Mouse (Mus musculus) hindbrain, embryonic 12.5 days (tissue): Measurements from ENCODE around the gene Syvn1. TPM values are rescaled to one million over a fixed set of nuclear protein-coding genes. Genes with fewer than 3 reads are reported as not detected.

ENCODE experiments used
- ATAC-seq: fragments of 200-750 bp; cut with Nextera tagmentation; 2 replicates; pipeline ENCODE4 v1.8.0; 2017; ENCODE audit warnings: moderate TSS enrichment; ENCODE audit not compliant: low FRiP score
- H3K27ac ChIP-seq: fragments of 300-500 bp; sonication (generic); 2 replicates; pipeline ENCODE4 v1.5.1; 2016; ENCODE audit warnings: mild to moderate bottlenecking
- H3K27me3 ChIP-seq: fragments of 300-500 bp; sonication (generic); 2 replicates; pipeline ENCODE4 v1.6.1; 2016; ENCODE audit warnings: mild to moderate bottlenecking
- H3K36me3 ChIP-seq: fragments of 300-500 bp; sonication (generic); 2 replicates; pipeline ENCODE4 v1.6.1; 2016; ENCODE audit warnings: mild to moderate bottlenecking
- H3K4me1 ChIP-seq: fragments of 300-500 bp; sonication (generic); 2 replicates; pipeline ENCODE4 v1.6.1; 2016
- H3K4me2 ChIP-seq: fragments of 300-500 bp; sonication (generic); replicated peaks from 2 replicates; pipeline ENCODE4 v1.6.1; 2016; ENCODE audit warnings: mild to moderate bottlenecking
- H3K4me3 ChIP-seq: fragments of 300-500 bp; sonication (generic); 2 replicates; pipeline ENCODE4 v1.5.1; 2016; ENCODE audit warnings: mild to moderate bottlenecking
- H3K9ac ChIP-seq: fragments of 300-500 bp; sonication (generic); 2 replicates; pipeline ENCODE4 v1.6.1; 2016; ENCODE audit warnings: mild to moderate bottlenecking, moderate library complexity
- H3K9me3 ChIP-seq: fragments of 300-500 bp; sonication (generic); replicated peaks from 2 replicates; pipeline ENCODE4 v1.6.1; 2016; ENCODE audit warnings: mild to moderate bottlenecking
- WGBS: fragments of 180-500 bp; shearing (Covaris S2); methylation state at CpG from one replicate; pipeline ENCODE4 v1.1.7; 2016; 5-methylcytosine and 5-hydroxymethylcytosine counted together
- polyA plus RNA-seq: library from polyadenylated mRNA; unstranded; fragments of >200 nt; fragmentation: Nextera tagmentation; extraction: Ambion mirVana; gene quantifications from 2 replicates; pipeline ENCODE4 v1.2.1, GENCODE M21; 2016

Gene Syvn1
- polyA plus RNA-seq = 31.7 and 32.8 TPM in 2 replicates

- Histone ChIP-seq H3K4me1 (peaks cover 28% of the 10 kb centered on the region), H3K36me3 (peaks cover 33% of the 10 kb centered on the region), H3K27me3 (no peaks in the 10 kb centered on the region), H3K27ac (peak within 1 kb of the TSS; percentile 99), H3K9me3 (no peaks in the 10 kb centered on the region), H3K9ac (peak within 1 kb of the TSS; percentile 90), H3K4me3 (peak within 1 kb of the TSS; percentile 96), H3K4me2 (peak within 1 kb of the TSS; percentile 95)
- ATAC-seq = peak; percentile 91
- under 1% methylated on average over 65 of the region's 65 CpGs for WGBS
Measured at GRCm38 (mm10) chr19:6046294-6047153, at the start of gene Syvn1. Syvn1 (plus strand) TSS chr19:6046576.

GRCm38 (mm10) chr19:5998180-5998579, 48.2 kb upstream of the Syvn1 start:
- no peak for ATAC-seq
- Histone ChIP-seq H3K27ac (no peak overlapping the region), H3K27me3 (no peaks in the 10 kb centered on the region), H3K4me1 (no peaks in the 10 kb centered on the region), H3K36me3 (no peaks in the 10 kb centered on the region), H3K4me2 (no peak overlapping the region), H3K9ac (no peak overlapping the region), H3K9me3 (no peaks in the 10 kb centered on the region), H3K4me3 (no peak overlapping the region)
- 76% methylated on average over 3 of the region's 3 CpGs for WGBS

- Histone ChIP-seq H3K9me3 (no peaks in the 10 kb centered on the region), H3K27ac (no peak overlapping the region), H3K27me3 (no peaks in the 10 kb centered on the region), H3K36me3 (no peaks in the 10 kb centered on the region), H3K4me3 (no peak overlapping the region), H3K9ac (no peak overlapping the region), H3K4me2 (no peak overlapping the region), H3K4me1 (no peaks in the 10 kb centered on the region)
- 72% methylated on average over 5 of the region's 5 CpGs for WGBS
- no peak for ATAC-seq
Measured at GRCm38 (mm10) chr19:5999969-6000368, 46.4 kb upstream of the Syvn1 start.

GRCm38 (mm10) chr19:6005541-6005940, 40.8 kb upstream of the Syvn1 start:
- no peaks in the 10 kb centered on the region for H3K4me1 ChIP-seq
- H3K4me2 ChIP-seq = no peak overlapping the region
- no peak overlapping the region for H3K9ac ChIP-seq
- 62% methylated on average over 11 of the region's 11 CpGs for WGBS
- no peaks in the 10 kb centered on the region for H3K27me3 ChIP-seq
- no peaks in the 10 kb centered on the region for H3K9me3 ChIP-seq
- H3K27ac ChIP-seq = no peak overlapping the region
- H3K36me3 ChIP-seq = no peaks in the 10 kb centered on the region
- no peak overlapping the region for H3K4me3 ChIP-seq
- no peak for ATAC-seq

- H3K9ac ChIP-seq = no peak overlapping the region
- H3K27me3 ChIP-seq = no peaks in the 10 kb centered on the region
- no peak overlapping the region for H3K27ac ChIP-seq
- no peak for ATAC-seq
- H3K9me3 ChIP-seq = no peaks in the 10 kb centered on the region
- no peaks in the 10 kb centered on the region for H3K4me1 ChIP-seq
- H3K4me3 ChIP-seq = no peak overlapping the region
- 86% methylated on average over 13 of the region's 13 CpGs for WGBS
- H3K36me3 ChIP-seq = no peaks in the 10 kb centered on the region
- H3K4me2 ChIP-seq = no peak overlapping the region
Measured at GRCm38 (mm10) chr19:6007013-6007412, 39.4 kb upstream of the Syvn1 start.

GRCm38 (mm10) chr19:6009137-6009536, 37.2 kb upstream of the Syvn1 start:
- 70% methylated on average over 8 of the region's 8 CpGs for WGBS
- H3K9ac ChIP-seq = no peak overlapping the region
- H3K27me3 ChIP-seq = peaks cover 7% of the 10 kb centered on the region; the same call in 1 of the 2 replicates
- H3K4me1 ChIP-seq = no peaks in the 10 kb centered on the region
- H3K4me2 ChIP-seq = no peak overlapping the region
- ATAC-seq = no peak
- no peak overlapping the region for H3K27ac ChIP-seq
- no peaks in the 10 kb centered on the region for H3K36me3 ChIP-seq
- no peaks in the 10 kb centered on the region for H3K9me3 ChIP-seq
- no peak overlapping the region for H3K4me3 ChIP-seq

GRCm38 (mm10) chr19:6013691-6014090, 32.7 kb upstream of the Syvn1 start:
- peaks cover 13% of the 10 kb centered on the region for H3K4me1 ChIP-seq
- H3K4me3 ChIP-seq = no peak overlapping the region
- no peaks in the 10 kb centered on the region for H3K9me3 ChIP-seq
- no peak overlapping the region for H3K27ac ChIP-seq
- WGBS = 92% methylated on average over 10 of the region's 10 CpGs
- H3K9ac ChIP-seq = no peak overlapping the region
- H3K4me2 ChIP-seq = no peak overlapping the region
- ATAC-seq = no peak
- no peaks in the 10 kb centered on the region for H3K36me3 ChIP-seq
- peaks cover 36% of the 10 kb centered on the region for H3K27me3 ChIP-seq

- peak overlapping the region; percentile 69 for H3K9ac ChIP-seq
- under 1% methylated on average over 15 of the region's 18 CpGs for WGBS
- H3K4me2 ChIP-seq = peak overlapping the region; percentile 84
- peaks cover 13% of the 10 kb centered on the region for H3K4me1 ChIP-seq
- no peaks in the 10 kb centered on the region for H3K36me3 ChIP-seq
- peak overlapping the region; percentile 46 for H3K4me3 ChIP-seq
- 0 out of 2 replicates have a peak overlapping the region, but pooled peaks have one; percentile 7 for H3K27ac ChIP-seq
- H3K27me3 ChIP-seq = peaks cover 36% of the 10 kb centered on the region
- ATAC-seq = peak; percentile 60
- H3K9me3 ChIP-seq = no peaks in the 10 kb centered on the region
Measured at GRCm38 (mm10) chr19:6014991-6015510, 31.3 kb upstream of the Syvn1 start.

GRCm38 (mm10) chr19:6015511-6016315, 30.7 kb upstream of the Syvn1 start, which contains the start of gene Capn1:
Capn1 (minus strand) TSS chr19:6015897.
- H3K36me3 ChIP-seq = no peaks in the 10 kb centered on the region
- peaks cover 13% of the 10 kb centered on the region for H3K4me1 ChIP-seq
- 0 out of 2 replicates have a peak within 1 kb of the TSS, but pooled peaks have one; percentile 7 for H3K27ac ChIP-seq
- ATAC-seq = peak; percentile 78
- 2% methylated on average over 40 of the region's 40 CpGs for WGBS
- H3K4me3 ChIP-seq = peak within 1 kb of the TSS; percentile 46
- H3K4me2 ChIP-seq = peak within 1 kb of the TSS; percentile 84
- H3K9ac ChIP-seq = peak within 1 kb of the TSS; percentile 69
- no peaks in the 10 kb centered on the region for H3K9me3 ChIP-seq
- peaks cover 36% of the 10 kb centered on the region for H3K27me3 ChIP-seq

- Histone ChIP-seq H3K27ac (no peak overlapping the region), H3K4me1 (peaks cover 13% of the 10 kb centered on the region), H3K4me2 (no peak overlapping the region), H3K27me3 (peaks cover 36% of the 10 kb centered on the region), H3K36me3 (no peaks in the 10 kb centered on the region), H3K4me3 (0 out of 2 replicates have a peak overlapping the region, but pooled peaks have one; percentile 46), H3K9ac (no peak overlapping the region), H3K9me3 (no peaks in the 10 kb centered on the region)
- ATAC-seq = no peak
- 45% methylated on average over 7 of the region's 7 CpGs for WGBS
Measured at GRCm38 (mm10) chr19:6016532-6016931, 29.8 kb upstream of the Syvn1 start.

GRCm38 (mm10) chr19:6018142-6019089, 28.0 kb upstream of the Syvn1 start:
- Histone ChIP-seq H3K9ac (no peak overlapping the region), H3K9me3 (no peaks in the 10 kb centered on the region), H3K27ac (no peak overlapping the region), H3K4me1 (peaks cover 13% of the 10 kb centered on the region), H3K4me2 (no peak overlapping the region), H3K36me3 (no peaks in the 10 kb centered on the region), H3K27me3 (peaks cover 36% of the 10 kb centered on the region), H3K4me3 (no peak overlapping the region)
- no peak for ATAC-seq
- 33% methylated on average over 15 of the region's 15 CpGs for WGBS
